Mouse (Mus musculus) gastrocnemius, postnatal 4 days (tissue): ENCODE measurements around the gene C87436. TPM values are rescaled to one million over a fixed set of nuclear protein-coding genes. Genes with fewer than 3 reads are reported as not detected.

Source experiments
- DNase-seq, 2 experiments: peaks; one replicate each; pipeline ENCODE4 v3.0.0; 2021 to 2022; ENCODE audit warnings: low spot score in 2 of 2, mixed read lengths in 2 of 2
- long read RNA-seq, 2 experiments: library from polyadenylated mRNA; stranded (forward); transcript quantifications; one replicate each; pipeline ENCODE4 v2.0.0; 2021
- total RNA-seq, 2 experiments: library from RNA; stranded (reverse); gene quantifications; 2 replicates each; pipeline ENCODE4 v1.2.3; 2021

The C87436 gene
- total RNA-seq = 10 to 100 TPM; 11.3 to 12.4 TPM
- long read RNA-seq, experiment 1, partial matches to known transcripts = 1 of 10 reads
- long read RNA-seq, experiment 1, other reads (novel, unspliced or antisense) = 9 of 10 reads
- long read RNA-seq, experiment 2, partial matches to known transcripts = 2 of 14 reads
- long read RNA-seq, experiment 2, other reads (novel, unspliced or antisense) = 11 of 14 reads

DNA sequence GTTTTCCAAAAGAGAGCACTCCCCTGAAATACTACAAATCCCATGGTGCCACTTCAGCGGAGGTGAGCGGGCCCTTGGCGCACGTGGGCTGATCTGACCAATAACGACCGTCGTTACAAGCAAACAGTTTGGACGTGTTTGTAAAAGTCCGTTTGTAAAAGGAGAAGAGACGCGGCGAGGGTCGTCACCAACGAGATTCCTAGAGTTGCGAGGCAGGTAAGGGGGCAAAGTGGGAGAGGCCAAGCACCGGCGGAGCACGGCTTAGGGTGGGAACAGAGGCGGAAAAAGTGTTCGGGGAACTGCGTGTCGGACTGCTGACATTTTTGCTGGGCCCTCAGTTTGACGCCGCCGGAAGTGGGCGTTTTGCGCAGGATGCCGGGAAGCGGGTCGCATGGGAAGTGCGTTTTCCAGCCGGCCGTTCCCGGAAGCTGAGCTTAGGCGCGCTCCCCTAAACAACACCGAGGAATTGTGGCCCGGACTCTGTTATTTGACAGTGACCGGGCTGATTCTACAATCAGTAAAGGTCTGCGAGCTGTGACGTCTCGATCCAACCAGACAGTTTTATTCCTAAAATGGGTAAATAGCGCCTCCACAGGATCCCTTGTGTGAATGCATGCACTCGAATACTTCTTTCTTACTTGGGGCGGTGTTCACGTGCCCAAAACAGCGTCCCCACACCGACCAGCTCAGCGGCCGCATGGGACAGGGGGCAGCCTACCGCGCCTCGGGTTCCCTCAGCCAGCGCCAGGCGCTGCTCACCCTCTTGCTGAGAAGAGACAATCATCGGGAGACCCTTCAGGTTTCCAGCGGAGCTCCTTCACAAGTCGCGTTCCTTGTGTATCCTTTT lies at the start of gene C87436:
Gene C87436, plus strand, starts transcription at position 103 of the 847 bp plus-strand sequence.
- peak; percentile 84 to 95 for DNase-seq

GRCm38 (mm10) chr6:86388461-86388860 lies 49.7 kb upstream of the C87436 start:
- no peak for DNase-seq

DNA sequence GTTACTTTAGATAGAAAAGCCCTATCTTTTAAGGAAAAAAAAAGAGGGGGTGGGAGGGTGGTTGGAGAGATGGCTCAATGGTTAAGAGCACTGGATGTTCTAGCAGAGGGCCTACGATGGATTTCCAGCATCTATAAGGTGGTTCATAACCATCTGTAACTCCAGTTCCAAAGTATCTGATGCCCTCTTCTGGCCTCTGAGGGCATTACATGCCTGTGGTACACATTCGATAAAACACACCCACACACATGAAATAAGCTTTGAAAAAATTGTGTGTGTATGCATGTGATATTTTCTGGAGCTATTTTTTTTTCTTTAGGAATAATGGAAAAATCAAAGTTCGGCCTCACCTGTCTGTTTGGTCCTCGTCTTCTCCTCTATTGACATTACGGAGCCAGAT lies 46.8 kb upstream of the C87436 start:
- no peak for DNase-seq

DNA sequence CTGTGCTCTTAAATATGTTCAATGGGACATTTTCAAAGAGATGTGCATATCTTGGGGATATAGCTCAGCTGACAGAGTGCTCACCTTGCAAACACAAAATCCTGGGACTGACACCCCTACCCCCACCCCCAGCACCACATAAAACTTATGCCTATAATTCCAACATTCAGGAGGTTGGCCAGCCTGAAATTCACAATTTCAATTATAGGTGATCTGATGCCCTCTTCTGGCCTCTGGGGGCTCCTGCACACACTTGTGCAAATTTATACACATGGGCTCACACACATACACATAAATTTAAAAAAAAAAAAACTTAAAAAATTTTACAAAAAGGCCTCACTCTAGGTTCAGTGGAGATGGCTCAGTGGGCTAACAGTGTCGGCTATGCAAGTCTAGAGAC lies 45.0 kb upstream of the C87436 start:
- DNase-seq = no peak

- DNase-seq = no peak
Measured at GRCm38 (mm10) chr6:86394078-86394720, 44.0 kb upstream of the C87436 start.

DNA sequence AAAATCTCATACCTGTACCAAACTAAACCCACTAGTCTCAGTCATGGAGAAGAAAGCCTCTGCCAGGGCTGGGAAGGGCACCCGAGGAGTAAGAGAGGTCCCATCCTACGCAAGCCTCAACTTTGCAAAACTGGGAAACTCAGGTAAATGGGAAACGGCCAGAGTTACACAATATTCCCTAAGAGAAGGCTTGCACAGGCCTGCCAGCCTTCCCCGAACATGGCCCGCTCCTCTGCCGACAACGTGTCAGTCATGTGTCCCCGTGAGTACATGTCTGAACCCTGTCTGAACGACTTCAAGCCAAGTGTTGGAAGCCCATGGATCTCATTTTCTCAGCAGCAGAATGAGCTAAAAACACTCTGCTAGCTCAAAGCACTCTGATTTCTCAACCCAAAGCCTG lies 43.2 kb upstream of the C87436 start:
- DNase-seq = no peak

- no peak for DNase-seq
Measured at GRCm38 (mm10) chr6:86395969-86396368, 42.2 kb upstream of the C87436 start.

DNA sequence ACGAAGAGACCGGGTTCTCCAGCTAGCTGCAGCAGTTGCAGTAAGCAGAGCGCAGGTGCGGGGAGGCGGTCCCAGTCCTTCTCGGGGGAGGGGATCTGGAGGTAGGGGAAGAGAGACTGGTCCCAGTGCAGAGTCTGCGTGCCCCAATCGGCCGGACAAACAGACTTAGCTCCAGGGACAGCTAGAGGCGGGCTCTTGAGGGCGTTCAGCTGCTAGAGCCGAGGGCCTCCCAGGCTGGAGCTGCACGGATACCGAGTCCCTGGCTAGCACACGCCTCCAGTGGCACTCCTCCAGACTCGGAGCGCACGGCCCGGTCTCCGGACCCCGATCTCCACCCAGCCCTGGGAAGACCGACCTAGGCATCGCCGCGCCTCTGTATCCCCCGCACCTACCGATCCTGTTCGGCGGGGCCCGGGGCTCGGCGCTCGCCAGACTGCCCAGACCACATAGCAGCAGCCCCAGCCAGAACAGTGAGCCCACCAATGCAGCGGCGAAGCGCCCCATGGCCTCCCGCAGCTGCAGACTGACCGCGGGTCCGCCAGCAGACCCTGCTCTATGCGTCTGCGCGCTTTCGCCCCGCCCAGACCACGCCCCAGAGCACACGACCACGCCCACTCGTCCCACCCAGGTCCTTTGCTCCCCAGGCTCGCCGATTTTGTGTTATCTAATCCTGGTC lies 41.5 kb upstream of the C87436 start, which contains the start of gene Pcyox1:
Gene Pcyox1, minus strand, starts transcription at position 574 of the 676 bp plus-strand sequence.
- peak; percentile 82 to 89 for DNase-seq

GRCm38 (mm10) chr6:86397257-86397980 lies 40.8 kb upstream of the C87436 start:
- no peak for DNase-seq

DNA sequence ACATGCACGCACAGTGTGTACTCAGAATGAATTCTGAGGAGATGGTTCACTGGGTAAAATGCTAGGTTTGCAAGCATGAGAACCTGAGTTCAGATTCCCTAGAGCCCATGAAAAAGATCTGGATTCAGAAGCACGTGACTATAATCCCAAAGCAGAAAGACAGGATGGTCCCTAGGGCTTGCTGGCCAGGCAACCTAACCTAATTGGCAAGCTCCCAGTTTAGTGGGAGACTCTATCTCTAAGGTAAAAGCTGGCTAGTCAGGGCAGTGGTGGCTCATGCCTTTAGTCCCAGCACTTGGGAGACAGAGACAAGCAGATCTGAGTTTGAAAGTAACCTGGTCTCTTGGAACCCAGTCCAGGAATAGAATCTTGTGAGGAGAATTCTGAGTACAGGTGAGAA lies 39.2 kb upstream of the C87436 start:
- DNase-seq = no peak

DNA sequence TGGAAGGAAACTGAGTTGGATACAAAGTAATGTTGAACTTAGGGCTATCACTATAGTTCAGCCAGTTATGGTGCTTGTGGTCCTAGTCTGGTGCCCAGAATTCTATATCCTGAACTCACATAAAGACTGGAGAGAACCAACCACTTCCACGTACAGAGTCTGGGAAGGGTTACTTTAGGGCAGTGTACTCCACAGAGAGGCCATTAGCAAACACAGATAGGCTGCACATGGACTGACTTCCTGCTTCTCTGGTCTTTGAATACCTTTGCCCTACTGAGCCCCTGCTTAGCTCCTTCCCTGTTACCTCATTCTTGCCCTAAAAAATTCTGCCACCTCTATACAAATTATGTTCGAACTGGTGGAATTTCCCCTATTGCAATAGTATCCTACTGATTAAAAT lies 38.2 kb upstream of the C87436 start:
- DNase-seq = no peak

DNA sequence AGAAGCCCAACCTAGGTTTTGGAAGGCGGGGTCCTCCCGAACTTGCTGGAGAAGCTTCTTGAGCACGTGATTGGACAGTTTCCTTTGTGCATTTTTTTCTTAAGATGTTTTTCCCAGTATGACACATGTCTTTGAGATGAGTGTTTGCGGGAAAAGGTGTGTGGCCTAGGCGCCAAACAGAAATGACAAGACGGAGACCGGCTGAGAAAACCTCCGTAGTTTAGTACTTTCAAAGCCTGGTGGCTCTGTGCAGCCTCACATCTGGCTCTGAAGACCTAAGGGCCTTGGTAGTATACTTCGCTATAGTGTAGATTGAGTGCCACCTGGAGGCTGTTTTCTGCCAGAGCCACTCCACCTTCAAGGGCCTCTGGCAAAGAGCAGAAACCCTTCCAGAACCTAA lies 37.2 kb upstream of the C87436 start:
- peak; percentile 30 to 57 for DNase-seq

GRCm38 (mm10) chr6:86402681-86403607 lies 35.2 kb upstream of the C87436 start:
- no peak for DNase-seq

GRCm38 (mm10) chr6:86403728-86404099 lies 34.5 kb upstream of the C87436 start:
- peak; percentile 67 to 80 for DNase-seq

GRCm38 (mm10) chr6:86404100-86404861 lies 33.9 kb upstream of the C87436 start, which contains the start of gene Tia1:
Gene Tia1 (plus strand): TSS chr6:86404219.
- DNase-seq = peak; percentile 96 to 99

GRCm38 (mm10) chr6:86404996-86405395 lies 33.2 kb upstream of the C87436 start:
- DNase-seq = no peak

DNA sequence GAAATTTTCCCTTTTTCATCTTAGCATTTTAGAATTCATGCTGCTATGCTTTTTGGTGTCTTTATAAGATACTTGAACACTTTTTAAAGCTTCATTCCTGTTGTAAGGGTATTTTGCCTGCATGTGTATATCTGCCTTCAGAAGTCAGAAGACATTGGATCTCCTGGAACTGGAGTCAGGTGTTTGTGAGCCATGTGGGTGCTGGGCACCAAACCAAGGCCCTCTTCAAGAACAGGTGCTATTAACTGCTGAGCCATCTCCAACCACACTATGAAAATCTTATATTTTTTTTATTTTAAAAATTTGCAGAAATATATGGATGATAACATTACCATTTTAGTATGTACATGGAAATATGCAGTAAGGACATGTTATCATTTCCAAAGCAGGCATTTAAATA lies 31.9 kb upstream of the C87436 start:
- no peak for DNase-seq

GRCm38 (mm10) chr6:86418711-86419110 lies 19.5 kb upstream of the C87436 start:
- no peak for DNase-seq

DNA sequence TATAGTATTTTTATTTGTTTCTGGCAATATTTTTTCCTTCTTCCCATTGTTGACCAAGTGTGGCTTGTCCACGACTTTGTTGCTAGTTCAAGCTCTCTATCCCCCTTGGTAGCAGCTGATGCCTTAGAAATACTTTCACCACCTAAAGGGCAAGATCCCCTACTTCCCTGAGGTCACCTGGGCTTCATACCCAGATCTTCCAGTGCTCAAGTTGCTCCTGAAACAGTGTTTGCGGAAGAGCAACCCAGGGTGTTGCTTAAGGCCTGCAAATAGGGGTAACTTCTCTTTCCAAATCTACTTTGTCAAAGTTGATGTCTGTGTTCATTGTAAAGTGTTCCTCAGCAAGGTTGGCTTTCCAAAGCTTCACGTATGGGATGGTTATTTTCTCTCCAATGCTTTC lies 18.9 kb upstream of the C87436 start:
- DNase-seq = no peak
